Mouse (Mus musculus): ENCODE measurements around the gene Xbp1.

GRCm38 (mm10) chr11:5499961-5500644 is 20.4 kb upstream of the Xbp1 start:
- TF ChIP-seq CTCF (conservative IDR thresholded peaks at IDR 0.05 in 1 of 2, IDR thresholded peaks at IDR 0.05 in 1 of 2; ENCODE audit: low read depth in 2 of 2, low read length in 2 of 2): no peak
- no peak for TF ChIP-seq HCFC1 (IDR thresholded peaks at IDR 0.05; ENCODE audit: low read depth, low read length)
- no peak for TF ChIP-seq POLR2A (IDR thresholded peaks at IDR 0.05; ENCODE audit: low read depth, low read length)
- no peak for TF ChIP-seq MAFK (IDR thresholded peaks at IDR 0.05; ENCODE audit: insufficient replicate concordance, low read length)
- TF ChIP-seq E2F4 (IDR thresholded peaks at IDR 0.05; ENCODE audit: insufficient replicate concordance, low read depth, low read length): no peak
- TF ChIP-seq ELF1 (IDR thresholded peaks at IDR 0.05; ENCODE audit: low read depth, low read length): no peak
- no peak for TF ChIP-seq USF1 (IDR thresholded peaks at IDR 0.05; ENCODE audit: low read depth, low read length)
- TF ChIP-seq CHD2 (IDR thresholded peaks at IDR 0.05; ENCODE audit: low read length): no peak; the same call in 1 of the 2 replicates
- TF ChIP-seq ZKSCAN1 (IDR thresholded peaks at IDR 0.05; ENCODE audit: borderline replicate concordance, low read depth, low read length): no peak
- no peak for TF ChIP-seq RAD21 (IDR thresholded peaks at IDR 0.05; ENCODE audit: low read depth, low read length)
